Mouse (Mus musculus): ENCODE results near the gene Man1a2. TPM values are rescaled to one million over a fixed set of nuclear protein-coding genes. Genes with fewer than 3 reads are reported as not detected.

Man1a2 gene
- polyA plus RNA-seq, 1 experiment from 2014 or later: 50.1 TPM

GRCm38 (mm10) chr3:100591053-100591452 lies 94.2 kb downstream of the Man1a2 start:
- Histone ChIP-seq H3K27ac (no peak overlapping the region), H3K9me3 (no peaks in the 10 kb centered on the region), H3K36me3 (peaks cover 11% of the 10 kb centered on the region; the same call in 1 of the 2 replicates), H3K4me1 (replicated peaks) (no peaks in the 10 kb centered on the region), H3K27me3 (ENCODE audit: insufficient read depth, poor library complexity, severe bottlenecking) (no peaks in the 10 kb centered on the region), H3K4me3 (no peak overlapping the region)
- DNase-seq (ENCODE audit: low spot score): no peak
- 97% methylated on average over 4 of the region's 4 CpGs for WGBS

- H3K4me3 ChIP-seq: no peak overlapping the region
- no peaks in the 10 kb centered on the region for H3K27me3 ChIP-seq (ENCODE audit: insufficient read depth, poor library complexity, severe bottlenecking)
- no peak overlapping the region for H3K27ac ChIP-seq
- peaks cover 20% of the 10 kb centered on the region for H3K36me3 ChIP-seq
- no peak for DNase-seq (ENCODE audit: low spot score)
- H3K4me1 ChIP-seq (replicated peaks): no peaks in the 10 kb centered on the region
- WGBS: 94% methylated on average over 1 of the region's 1 CpGs
- no peaks in the 10 kb centered on the region for H3K9me3 ChIP-seq
These were observed 102.5 kb downstream of the Man1a2 start for GRCm38 (mm10) chr3:100582721-100583355.

- no peak overlapping the region for H3K4me3 ChIP-seq
- DNase-seq (ENCODE audit: low spot score): no peak
- no peaks in the 10 kb centered on the region for H3K9me3 ChIP-seq
- WGBS: 79% methylated on average over 3 of the region's 3 CpGs
- H3K27ac ChIP-seq: no peak overlapping the region
- H3K36me3 ChIP-seq: peaks cover 11% of the 10 kb centered on the region; the same call in 1 of the 2 replicates
- no peaks in the 10 kb centered on the region for H3K27me3 ChIP-seq (ENCODE audit: insufficient read depth, poor library complexity, severe bottlenecking)
- no peaks in the 10 kb centered on the region for H3K4me1 ChIP-seq (replicated peaks)
These were observed 112.6 kb downstream of the Man1a2 start for GRCm38 (mm10) chr3:100572571-100573183.

GRCm38 (mm10) chr3:100568443-100569390 lies 116.6 kb downstream of the Man1a2 start:
- WGBS: 87% methylated on average over 13 of the region's 13 CpGs
- no peak for DNase-seq (ENCODE audit: low spot score)

GRCm38 (mm10) chr3:100563565-100563964 lies 121.7 kb downstream of the Man1a2 start:
- Histone ChIP-seq H3K4me1 (replicated peaks) (no peaks in the 10 kb centered on the region), H3K27ac (no peak overlapping the region), H3K36me3 (0 out of 2 replicates have a peak, but pooled peaks cover 18% of the 10 kb centered on the region), H3K27me3 (ENCODE audit: insufficient read depth, poor library complexity, severe bottlenecking) (no peaks in the 10 kb centered on the region), H3K4me3 (no peak overlapping the region), H3K9me3 (no peaks in the 10 kb centered on the region)
- no peak for DNase-seq (ENCODE audit: low spot score)
- 87% methylated on average over 2 of the region's 2 CpGs for WGBS

More at GRCm38 (mm10) chr3:100568443-100569390, 116.6 kb downstream of the Man1a2 start:
- Histone ChIP-seq H3K4me1 (replicated peaks) (no peaks in the 10 kb centered on the region), H3K4me3 (no peak overlapping the region), H3K27me3 (ENCODE audit: insufficient read depth, poor library complexity, severe bottlenecking) (no peaks in the 10 kb centered on the region), H3K36me3 (0 out of 2 replicates have a peak, but pooled peaks cover 9% of the 10 kb centered on the region), H3K27ac (no peak overlapping the region), H3K9me3 (no peaks in the 10 kb centered on the region)

GRCm38 (mm10) chr3:100562455-100562854 lies 122.8 kb downstream of the Man1a2 start:
- WGBS: 93% methylated on average over 7 of the region's 7 CpGs
- Histone ChIP-seq H3K9me3 (no peaks in the 10 kb centered on the region), H3K4me1 (replicated peaks) (no peaks in the 10 kb centered on the region), H3K27me3 (ENCODE audit: insufficient read depth, poor library complexity, severe bottlenecking) (no peaks in the 10 kb centered on the region), H3K36me3 (0 out of 2 replicates have a peak, but pooled peaks cover 18% of the 10 kb centered on the region), H3K4me3 (no peak overlapping the region), H3K27ac (no peak overlapping the region)
- no peak for DNase-seq (ENCODE audit: low spot score)

- DNase-seq (ENCODE audit: low spot score): no peak
- WGBS: 97% methylated on average over 2 of the region's 2 CpGs
- Histone ChIP-seq H3K9me3 (no peaks in the 10 kb centered on the region), H3K27me3 (ENCODE audit: insufficient read depth, poor library complexity, severe bottlenecking) (no peaks in the 10 kb centered on the region), H3K4me1 (replicated peaks) (no peaks in the 10 kb centered on the region), H3K36me3 (0 out of 2 replicates have a peak, but pooled peaks cover 15% of the 10 kb centered on the region), H3K4me3 (no peak overlapping the region), H3K27ac (no peak overlapping the region)
These were observed 123.6 kb downstream of the Man1a2 start for GRCm38 (mm10) chr3:100561561-100562175.

GRCm38 (mm10) chr3:100559431-100559830 lies 125.9 kb downstream of the Man1a2 start:
- Histone ChIP-seq H3K36me3 (0 out of 2 replicates have a peak, but pooled peaks cover 9% of the 10 kb centered on the region), H3K4me1 (replicated peaks) (no peaks in the 10 kb centered on the region), H3K27ac (no peak overlapping the region), H3K4me3 (no peak overlapping the region), H3K27me3 (ENCODE audit: insufficient read depth, poor library complexity, severe bottlenecking) (no peaks in the 10 kb centered on the region), H3K9me3 (no peaks in the 10 kb centered on the region)
- no peak for DNase-seq (ENCODE audit: low spot score)
- WGBS: 95% methylated on average over 7 of the region's 7 CpGs

GRCm38 (mm10) chr3:100558211-100558708 lies 127.0 kb downstream of the Man1a2 start:
- no peak overlapping the region for H3K4me3 ChIP-seq
- WGBS: 85% methylated on average over 4 of the region's 4 CpGs
- H3K9me3 ChIP-seq: no peaks in the 10 kb centered on the region

GRCm38 (mm10) chr3:100554843-100555242 lies 130.5 kb downstream of the Man1a2 start:
- no peaks in the 10 kb centered on the region for H3K4me1 ChIP-seq (replicated peaks)
- peak; percentile 8 for DNase-seq (ENCODE audit: low spot score)
- no peaks in the 10 kb centered on the region for H3K36me3 ChIP-seq
- no peaks in the 10 kb centered on the region for H3K27me3 ChIP-seq (ENCODE audit: insufficient read depth, poor library complexity, severe bottlenecking)
- H3K27ac ChIP-seq: no peak overlapping the region
- H3K4me3 ChIP-seq: no peak overlapping the region
- no peaks in the 10 kb centered on the region for H3K9me3 ChIP-seq
- 39% methylated on average over 5 of the region's 5 CpGs for WGBS

More at GRCm38 (mm10) chr3:100558211-100558708, 127.0 kb downstream of the Man1a2 start:
- DNase-seq (ENCODE audit: low spot score): no peak
- Histone ChIP-seq H3K27ac (no peak overlapping the region), H3K4me1 (replicated peaks) (no peaks in the 10 kb centered on the region), H3K36me3 (0 out of 2 replicates have a peak, but pooled peaks cover 9% of the 10 kb centered on the region), H3K27me3 (ENCODE audit: insufficient read depth, poor library complexity, severe bottlenecking) (no peaks in the 10 kb centered on the region)

GRCm38 (mm10) chr3:100552171-100552570 lies 133.1 kb downstream of the Man1a2 start:
- no peak overlapping the region for H3K27ac ChIP-seq
- no peaks in the 10 kb centered on the region for H3K36me3 ChIP-seq

GRCm38 (mm10) chr3:100547913-100548292 lies 137.4 kb downstream of the Man1a2 start:
- Histone ChIP-seq H3K4me1 (replicated peaks) (no peaks in the 10 kb centered on the region), H3K4me3 (no peak overlapping the region), H3K27ac (no peak overlapping the region), H3K9me3 (no peaks in the 10 kb centered on the region), H3K27me3 (ENCODE audit: insufficient read depth, poor library complexity, severe bottlenecking) (no peaks in the 10 kb centered on the region), H3K36me3 (no peaks in the 10 kb centered on the region)
- no peak for DNase-seq (ENCODE audit: low spot score)
- WGBS: 79% methylated on average over 3 of the region's 3 CpGs

More at GRCm38 (mm10) chr3:100552171-100552570, 133.1 kb downstream of the Man1a2 start:
- H3K4me3 ChIP-seq: no peak overlapping the region
- H3K9me3 ChIP-seq: no peaks in the 10 kb centered on the region
- WGBS: 90% methylated on average over 3 of the region's 3 CpGs
- DNase-seq (ENCODE audit: low spot score): no peak
- no peaks in the 10 kb centered on the region for H3K27me3 ChIP-seq (ENCODE audit: insufficient read depth, poor library complexity, severe bottlenecking)
- no peaks in the 10 kb centered on the region for H3K4me1 ChIP-seq (replicated peaks)
